Mouse (Mus musculus): ENCODE results near the gene Slc25a16. TPM values are rescaled to one million over a fixed set of nuclear protein-coding genes. Genes with fewer than 3 reads are reported as not detected.

Gene Slc25a16
- polyA plus RNA-seq, 1 experiment from 2014 or later: 14.5 TPM

- DNase-seq (ENCODE audit: low spot score): no peak
- Histone ChIP-seq H3K36me3 (ENCODE audit: control insufficient read depth, insufficient read depth, low read length) (no peaks in the 10 kb centered on the region), H3K27ac (ENCODE audit: low read depth) (no peak overlapping the region), H3K27me3 (replicated peaks; ENCODE audit: control insufficient read depth, insufficient read depth, low read length) (no peaks in the 10 kb centered on the region), H3K9me3 (ENCODE audit: control insufficient read depth, low read length) (no peaks in the 10 kb centered on the region), H3K4me2 (ENCODE audit: low read length) (no peak overlapping the region), H3K4me3 (ENCODE audit: low read depth, low read length) (no peak overlapping the region), H3K4me1 (replicated peaks; ENCODE audit: control insufficient read depth, insufficient read depth, low read length) (no peaks in the 10 kb centered on the region; the same call in 1 of the 2 replicates), H3K9ac (ENCODE audit: low read length) (no peak overlapping the region)
- no peak for ATAC-seq (replicated peaks; ENCODE audit: low FRiP score, low TSS enrichment, low read depth)
- 86% methylated on average over 3 of the region's 3 CpGs for WGBS
Observed at GRCm38 (mm10) chr10:62918985-62919384, 1.4 kb upstream of the Slc25a16 start.

- H3K36me3 ChIP-seq (ENCODE audit: control insufficient read depth, insufficient read depth, low read length): no peaks in the 10 kb centered on the region
- peak overlapping the region; percentile 95 for H3K4me2 ChIP-seq (ENCODE audit: low read length)
- H3K27ac ChIP-seq (ENCODE audit: low read depth): peak overlapping the region; percentile 82
- H3K9me3 ChIP-seq (ENCODE audit: control insufficient read depth, low read length): no peaks in the 10 kb centered on the region
- under 1% methylated on average over 29 of the region's 29 CpGs for WGBS
- no peaks in the 10 kb centered on the region; the same call in 1 of the 2 replicates for H3K4me1 ChIP-seq (replicated peaks; ENCODE audit: control insufficient read depth, insufficient read depth, low read length)
- H3K27me3 ChIP-seq (replicated peaks; ENCODE audit: control insufficient read depth, insufficient read depth, low read length): no peaks in the 10 kb centered on the region
- H3K9ac ChIP-seq (ENCODE audit: low read length): peak overlapping the region; percentile 91
- peak overlapping the region; percentile 99 for H3K4me3 ChIP-seq (ENCODE audit: low read depth, low read length)
- DNase-seq (ENCODE audit: low spot score) (no peak), ATAC-seq (replicated peaks; ENCODE audit: low FRiP score, low TSS enrichment, low read depth) (peak; percentile 78)
Observed at GRCm38 (mm10) chr10:62920766-62921156, 328 bp downstream of the Slc25a16 start.

GRCm38 (mm10) chr10:62924096-62924635, 3.7 kb downstream of the Slc25a16 start:
- DNase-seq (ENCODE audit: low spot score): no peak
- Histone ChIP-seq H3K27ac (ENCODE audit: low read depth) (no peak overlapping the region), H3K9ac (ENCODE audit: low read length) (no peak overlapping the region), H3K27me3 (replicated peaks; ENCODE audit: control insufficient read depth, insufficient read depth, low read length) (no peaks in the 10 kb centered on the region), H3K9me3 (ENCODE audit: control insufficient read depth, low read length) (no peaks in the 10 kb centered on the region), H3K4me2 (ENCODE audit: low read length) (no peak overlapping the region), H3K4me3 (ENCODE audit: low read depth, low read length) (no peak overlapping the region), H3K4me1 (replicated peaks; ENCODE audit: control insufficient read depth, insufficient read depth, low read length) (no peaks in the 10 kb centered on the region; the same call in 1 of the 2 replicates), H3K36me3 (ENCODE audit: control insufficient read depth, insufficient read depth, low read length) (peaks cover 11% of the 10 kb centered on the region)
- ATAC-seq (replicated peaks; ENCODE audit: low FRiP score, low TSS enrichment, low read depth): no peak
- WGBS: 84% methylated on average over 4 of the region's 4 CpGs

GRCm38 (mm10) chr10:62932381-62932780, 11.9 kb downstream of the Slc25a16 start:
- H3K4me3 ChIP-seq (ENCODE audit: low read depth, low read length): no peak overlapping the region
- no peaks in the 10 kb centered on the region for H3K27me3 ChIP-seq (replicated peaks; ENCODE audit: control insufficient read depth, insufficient read depth, low read length)
- H3K4me1 ChIP-seq (replicated peaks; ENCODE audit: control insufficient read depth, insufficient read depth, low read length): no peaks in the 10 kb centered on the region
- peaks cover 36% of the 10 kb centered on the region for H3K36me3 ChIP-seq (ENCODE audit: control insufficient read depth, insufficient read depth, low read length)
- 97% methylated on average over 1 of the region's 1 CpGs for WGBS
- no peak overlapping the region for H3K4me2 ChIP-seq (ENCODE audit: low read length)
- H3K27ac ChIP-seq (ENCODE audit: low read depth): no peak overlapping the region
- no peak overlapping the region for H3K9ac ChIP-seq (ENCODE audit: low read length)
- H3K9me3 ChIP-seq (ENCODE audit: control insufficient read depth, low read length): no peaks in the 10 kb centered on the region
- DNase-seq (ENCODE audit: low spot score): no peak
- no peak for ATAC-seq (replicated peaks; ENCODE audit: low FRiP score, low TSS enrichment, low read depth)

GRCm38 (mm10) chr10:62944975-62945580, 24.6 kb downstream of the Slc25a16 start:
- DNase-seq (ENCODE audit: low spot score) (no peak), ATAC-seq (replicated peaks; ENCODE audit: low FRiP score, low TSS enrichment, low read depth) (no peak)
- Histone ChIP-seq H3K4me3 (ENCODE audit: low read depth, low read length) (no peak overlapping the region), H3K4me2 (ENCODE audit: low read length) (no peak overlapping the region), H3K36me3 (ENCODE audit: control insufficient read depth, insufficient read depth, low read length) (peaks cover 30% of the 10 kb centered on the region), H3K4me1 (replicated peaks; ENCODE audit: control insufficient read depth, insufficient read depth, low read length) (0 out of 2 replicates have a peak, but pooled peaks cover 3% of the 10 kb centered on the region), H3K27me3 (replicated peaks; ENCODE audit: control insufficient read depth, insufficient read depth, low read length) (no peaks in the 10 kb centered on the region), H3K9ac (ENCODE audit: low read length) (no peak overlapping the region), H3K27ac (ENCODE audit: low read depth) (no peak overlapping the region), H3K9me3 (ENCODE audit: control insufficient read depth, low read length) (no peaks in the 10 kb centered on the region)
- 85% methylated on average over 10 of the region's 10 CpGs for WGBS

GRCm38 (mm10) chr10:62946738-62947471, 26.5 kb downstream of the Slc25a16 start, which contains the start of gene Dna2:
Dna2 (plus strand) TSS chr10:62947026.
- peaks cover 34% of the 10 kb centered on the region for H3K36me3 ChIP-seq (ENCODE audit: control insufficient read depth, insufficient read depth, low read length)
- H3K4me1 ChIP-seq (replicated peaks; ENCODE audit: control insufficient read depth, insufficient read depth, low read length): 0 out of 2 replicates have a peak, but pooled peaks cover 3% of the 10 kb centered on the region
- H3K4me2 ChIP-seq (ENCODE audit: low read length): peak within 1 kb of the TSS; percentile 75
- peak within 1 kb of the TSS; percentile 77 for H3K27ac ChIP-seq (ENCODE audit: low read depth)
- H3K4me3 ChIP-seq (ENCODE audit: low read depth, low read length): peak within 1 kb of the TSS; percentile 69
- ATAC-seq (replicated peaks; ENCODE audit: low FRiP score, low TSS enrichment, low read depth) (peak; percentile 86), DNase-seq (ENCODE audit: low spot score) (peak; percentile 91)
- under 1% methylated on average over 61 of the region's 68 CpGs for WGBS
- no peaks in the 10 kb centered on the region for H3K9me3 ChIP-seq (ENCODE audit: control insufficient read depth, low read length)
- peak within 1 kb of the TSS; percentile 69 for H3K9ac ChIP-seq (ENCODE audit: low read length)
- H3K27me3 ChIP-seq (replicated peaks; ENCODE audit: control insufficient read depth, insufficient read depth, low read length): no peaks in the 10 kb centered on the region

- no peaks in the 10 kb centered on the region for H3K9me3 ChIP-seq (ENCODE audit: control insufficient read depth, low read length)
- no peak overlapping the region for H3K9ac ChIP-seq (ENCODE audit: low read length)
- no peak for DNase-seq (ENCODE audit: low spot score)
- WGBS: 95% methylated on average over 7 of the region's 7 CpGs
- H3K4me1 ChIP-seq (replicated peaks; ENCODE audit: control insufficient read depth, insufficient read depth, low read length): 0 out of 2 replicates have a peak, but pooled peaks cover 3% of the 10 kb centered on the region
- ATAC-seq (replicated peaks; ENCODE audit: low FRiP score, low TSS enrichment, low read depth): no peak
- H3K27me3 ChIP-seq (replicated peaks; ENCODE audit: control insufficient read depth, insufficient read depth, low read length): no peaks in the 10 kb centered on the region
- H3K36me3 ChIP-seq (ENCODE audit: control insufficient read depth, insufficient read depth, low read length): peaks cover 22% of the 10 kb centered on the region
- H3K4me2 ChIP-seq (ENCODE audit: low read length): no peak overlapping the region
- no peak overlapping the region for H3K27ac ChIP-seq (ENCODE audit: low read depth)
- no peak overlapping the region for H3K4me3 ChIP-seq (ENCODE audit: low read depth, low read length)
Observed at GRCm38 (mm10) chr10:62948551-62948950, 28.1 kb downstream of the Slc25a16 start.

GRCm38 (mm10) chr10:62963956-62964355, 43.5 kb downstream of the Slc25a16 start:
- ATAC-seq (replicated peaks; ENCODE audit: low FRiP score, low TSS enrichment, low read depth) (no peak), DNase-seq (ENCODE audit: low spot score) (no peak)
- Histone ChIP-seq H3K4me2 (ENCODE audit: low read length) (no peak overlapping the region), H3K27me3 (replicated peaks; ENCODE audit: control insufficient read depth, insufficient read depth, low read length) (no peaks in the 10 kb centered on the region), H3K36me3 (ENCODE audit: control insufficient read depth, insufficient read depth, low read length) (peaks cover 80% of the 10 kb centered on the region), H3K4me3 (ENCODE audit: low read depth, low read length) (no peak overlapping the region), H3K9me3 (ENCODE audit: control insufficient read depth, low read length) (no peaks in the 10 kb centered on the region), H3K4me1 (replicated peaks; ENCODE audit: control insufficient read depth, insufficient read depth, low read length) (no peaks in the 10 kb centered on the region), H3K9ac (ENCODE audit: low read length) (no peak overlapping the region), H3K27ac (ENCODE audit: low read depth) (no peak overlapping the region)
- WGBS: 95% methylated on average over 7 of the region's 7 CpGs
